Mouse (Mus musculus) layer of hippocampus, postnatal 25 days (tissue): ENCODE data around the gene Grik4. TPM values are rescaled to one million over a fixed set of nuclear protein-coding genes. Genes with fewer than 3 reads are reported as not detected.

ENCODE experiments used
- DNase-seq, 2 experiments: peaks; one replicate each; pipeline ENCODE4 v3.0.0; 2022; ENCODE audit warnings: mixed read lengths in 2 of 2, low spot score in 1 of 2; ENCODE audit errors: extremely low spot score in 1 of 2
- total RNA-seq, 2 experiments: library from RNA; stranded (reverse); gene quantifications; 2 replicates each; pipeline ENCODE4 v1.2.3; 2021

Gene Grik4
- total RNA-seq, 2 experiments from 2014 or later: 57.0 to 60.9 TPM

GRCm38 (mm10) chr9:42512312-42512711, 432.0 kb downstream of the Grik4 start:
- DNase-seq: no peak

DNA sequence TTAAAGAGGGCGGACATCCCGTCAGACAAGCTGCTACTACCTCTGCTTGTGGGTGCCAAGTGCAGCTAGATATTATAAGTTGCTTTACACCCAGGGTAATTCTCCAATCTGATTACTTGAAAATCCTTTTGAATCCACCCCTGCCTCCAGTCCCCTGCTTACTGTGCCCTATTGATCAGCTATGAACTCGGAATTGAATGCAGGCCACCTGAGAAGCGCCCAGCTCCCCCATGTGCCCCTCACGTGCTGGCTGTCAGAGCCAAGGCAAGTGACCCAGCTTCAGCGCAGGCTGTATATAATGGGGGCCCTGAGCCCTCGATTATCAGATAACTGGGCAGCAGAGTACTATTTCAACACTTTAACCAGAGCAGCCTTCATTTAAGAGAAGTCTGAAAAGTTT, 436.1 kb downstream of the Grik4 start:
- no peak for DNase-seq

GRCm38 (mm10) chr9:42507709-42508108, 436.6 kb downstream of the Grik4 start, which contains the start of gene Tbcel:
TSS of gene Tbcel (minus strand) at chr9:42507809.
- no peak for DNase-seq

- no peak for DNase-seq
Observed at GRCm38 (mm10) chr9:42507022-42507421, 437.3 kb downstream of the Grik4 start.

DNA sequence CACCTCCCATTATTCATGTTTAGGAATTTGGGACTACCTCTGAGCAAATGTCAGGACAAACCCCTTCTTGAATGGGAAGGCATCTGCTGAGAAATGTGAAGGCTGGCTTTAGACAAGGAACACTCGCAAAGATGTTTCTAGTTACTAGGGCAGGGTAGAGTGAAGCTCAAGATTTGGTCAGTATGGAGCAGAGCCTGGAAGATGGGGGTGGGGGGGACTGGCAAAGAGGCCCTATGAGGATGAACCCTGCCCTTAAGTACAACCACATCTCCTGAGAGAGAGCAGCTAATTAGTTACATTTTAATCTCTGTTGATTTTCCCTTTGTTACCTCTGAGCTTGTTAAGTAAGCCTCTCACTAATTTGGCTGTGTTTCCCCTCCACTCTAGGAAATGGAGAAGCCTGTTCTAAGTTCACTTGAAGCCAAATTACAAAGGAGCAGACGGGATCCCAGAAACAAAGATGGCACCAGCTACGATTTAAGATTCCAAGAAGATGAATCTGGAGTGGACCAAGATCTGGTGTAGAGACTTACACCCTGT, 439.3 kb downstream of the Grik4 start:
- DNase-seq: no peak

DNA sequence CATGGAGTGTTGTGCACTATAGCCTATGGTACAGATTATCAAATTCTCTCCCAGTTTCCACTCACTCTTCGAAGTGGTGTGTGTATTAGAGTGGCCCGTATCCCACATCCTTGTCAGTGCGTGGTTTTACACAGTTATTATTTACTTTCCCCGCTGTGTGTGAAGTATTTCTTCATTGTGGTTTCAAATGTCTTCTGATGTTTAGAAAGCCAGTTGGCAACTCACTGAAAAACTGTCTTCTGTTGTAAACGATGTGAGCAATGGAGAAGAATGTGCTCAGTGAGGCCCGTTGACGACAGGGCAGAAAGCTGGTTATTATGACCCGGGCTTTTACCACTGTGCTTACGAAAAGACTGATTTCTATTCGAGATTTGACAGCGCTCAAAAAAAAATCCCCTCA, 439.7 kb downstream of the Grik4 start:
- DNase-seq: no peak

DNA sequence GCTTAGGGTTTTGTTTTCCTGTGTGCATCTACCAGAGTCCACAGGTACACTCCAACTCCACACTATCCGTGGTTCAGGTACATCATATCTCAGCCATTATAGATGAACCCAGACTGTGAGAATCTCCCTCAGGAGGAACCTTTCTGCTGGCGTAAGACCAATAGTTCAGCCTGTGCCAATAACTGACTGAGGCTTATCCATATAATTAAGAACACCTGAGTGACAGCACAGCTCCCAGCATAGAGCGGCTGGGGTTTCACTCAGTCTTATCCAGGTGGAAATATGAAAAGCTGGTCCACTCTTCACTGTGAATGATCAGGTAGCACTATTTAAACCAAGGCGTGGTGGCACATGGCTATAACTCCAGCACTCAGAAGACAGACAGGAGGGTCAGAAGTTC, 440.6 kb downstream of the Grik4 start:
- no peak for DNase-seq

GRCm38 (mm10) chr9:42496296-42496695, 448.0 kb downstream of the Grik4 start:
- no peak for DNase-seq

DNA sequence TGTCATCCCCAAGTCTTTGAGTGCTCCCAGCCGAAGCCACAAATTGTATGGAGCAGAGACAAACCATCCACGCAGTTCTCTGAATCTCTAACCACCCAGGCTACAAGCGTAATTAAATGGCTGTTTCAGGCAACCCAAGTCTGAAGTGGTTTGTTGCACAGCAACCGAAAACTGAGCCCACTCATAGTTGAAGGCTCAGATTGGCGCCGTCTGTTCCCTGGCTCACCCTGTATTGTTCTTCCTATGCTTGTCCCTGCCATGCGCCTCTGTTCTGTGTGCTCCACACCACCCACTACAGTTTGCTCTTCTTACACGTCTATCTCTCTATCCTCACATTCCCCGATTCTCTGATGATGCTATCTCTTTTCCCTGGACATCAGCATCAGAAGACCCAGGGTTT, 452.5 kb downstream of the Grik4 start:
- DNase-seq: peak in 1 of 2 experiments; percentile 33

DNA sequence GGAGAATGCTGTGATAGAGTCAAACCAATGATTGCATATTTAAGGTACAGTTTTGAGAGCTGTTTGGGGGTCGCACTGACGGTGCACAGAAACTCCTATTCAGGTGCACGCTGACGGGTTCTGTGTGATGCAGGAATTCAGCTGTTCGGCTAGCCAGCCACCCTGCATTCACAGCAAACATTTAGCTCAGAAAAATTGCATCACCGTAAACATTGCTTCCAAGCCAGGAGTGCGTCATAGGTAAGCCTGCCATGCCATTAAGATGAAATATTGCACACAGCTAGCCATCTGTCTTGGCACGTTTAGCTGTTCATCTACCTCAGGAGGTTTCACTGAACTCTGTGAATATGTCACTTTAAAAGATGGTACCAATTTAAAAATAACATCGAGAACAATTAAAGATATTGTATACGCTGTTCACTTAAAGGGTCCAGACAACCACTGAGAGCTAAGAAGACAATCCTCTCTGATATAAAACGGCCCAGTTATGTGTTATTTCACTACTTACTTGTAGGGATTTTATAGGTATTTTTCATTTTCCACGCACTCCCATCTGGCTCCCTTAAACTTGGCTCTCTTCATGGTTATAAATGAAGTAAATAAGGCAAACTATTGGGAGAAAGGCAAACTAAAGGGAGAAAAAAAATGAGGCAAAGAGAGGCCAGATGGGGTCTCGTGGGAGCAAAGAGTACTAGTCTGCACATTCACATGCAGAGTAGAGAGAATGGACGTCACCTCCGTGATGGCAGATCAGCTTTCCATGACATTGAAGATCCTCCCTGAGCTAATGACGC, 453.5 kb downstream of the Grik4 start:
- no peak for DNase-seq

GRCm38 (mm10) chr9:42488071-42488470, 456.2 kb downstream of the Grik4 start:
- no peak for DNase-seq

GRCm38 (mm10) chr9:42486913-42487312, 457.4 kb downstream of the Grik4 start:
- no peak for DNase-seq

DNA sequence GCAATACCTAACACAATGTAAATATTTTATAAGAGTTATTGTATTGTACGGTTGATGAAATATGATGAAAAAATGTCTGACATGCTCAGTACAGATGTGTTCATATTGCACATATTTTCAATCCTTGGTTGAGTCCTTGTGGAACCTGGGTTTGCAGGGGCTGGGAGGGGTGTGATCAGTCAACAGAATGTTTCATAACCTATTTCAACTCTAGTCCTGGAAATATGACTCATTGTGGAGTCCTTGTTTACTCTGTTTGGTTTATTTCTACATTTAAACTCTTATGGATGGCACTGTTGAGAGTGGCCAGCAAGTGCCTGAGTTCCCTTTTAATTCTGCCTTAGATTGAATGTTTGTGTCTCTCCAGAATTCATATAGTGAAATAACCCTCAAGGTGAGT, 459.6 kb downstream of the Grik4 start:
- DNase-seq: no peak

- no peak for DNase-seq
Observed at GRCm38 (mm10) chr9:42482944-42483343, 461.3 kb downstream of the Grik4 start.

DNA sequence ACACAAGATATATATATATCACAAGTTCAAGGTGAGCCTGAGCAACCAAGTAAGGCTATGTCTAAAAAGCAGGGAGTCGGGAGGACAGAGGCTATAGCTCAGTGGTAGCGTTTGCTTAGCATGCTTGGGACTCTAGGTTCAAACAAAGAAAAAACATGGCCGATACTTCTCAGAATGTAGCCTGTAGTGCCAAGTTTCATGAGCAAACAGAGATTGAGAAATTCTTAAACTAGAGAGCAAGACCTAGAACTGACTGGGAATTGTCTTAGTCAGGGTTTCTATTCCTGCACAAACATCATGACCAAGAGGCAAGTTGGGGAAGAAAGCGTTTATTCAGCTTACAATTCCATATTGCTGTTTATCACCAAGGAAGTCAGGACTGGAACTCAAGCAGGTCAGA, 468.1 kb downstream of the Grik4 start:
- no peak for DNase-seq

DNA sequence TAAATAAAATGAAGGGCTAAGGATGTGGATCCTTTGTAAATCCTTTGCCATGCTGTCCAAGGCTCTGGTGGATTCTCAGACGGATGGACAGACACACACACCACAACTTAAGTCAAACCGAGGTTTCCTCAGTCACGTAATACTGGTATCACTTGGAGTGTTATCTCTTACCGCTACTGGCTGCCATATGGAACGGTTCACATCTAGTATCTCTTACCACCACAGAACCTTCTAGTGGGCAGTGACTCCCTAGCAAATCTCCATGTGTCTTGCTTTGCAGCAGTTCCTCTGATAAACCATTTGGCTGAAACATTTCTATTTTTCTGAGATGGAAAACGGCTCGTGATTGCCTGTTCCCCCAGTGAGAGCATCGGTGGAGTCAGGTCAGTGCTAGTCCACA, 470.0 kb downstream of the Grik4 start:
- no peak for DNase-seq

- DNase-seq: peak; percentile 74 to 80
Observed at GRCm38 (mm10) chr9:42471921-42472747, 472.2 kb downstream of the Grik4 start.

GRCm38 (mm10) chr9:42471214-42471613, 473.1 kb downstream of the Grik4 start:
- DNase-seq: no peak

DNA sequence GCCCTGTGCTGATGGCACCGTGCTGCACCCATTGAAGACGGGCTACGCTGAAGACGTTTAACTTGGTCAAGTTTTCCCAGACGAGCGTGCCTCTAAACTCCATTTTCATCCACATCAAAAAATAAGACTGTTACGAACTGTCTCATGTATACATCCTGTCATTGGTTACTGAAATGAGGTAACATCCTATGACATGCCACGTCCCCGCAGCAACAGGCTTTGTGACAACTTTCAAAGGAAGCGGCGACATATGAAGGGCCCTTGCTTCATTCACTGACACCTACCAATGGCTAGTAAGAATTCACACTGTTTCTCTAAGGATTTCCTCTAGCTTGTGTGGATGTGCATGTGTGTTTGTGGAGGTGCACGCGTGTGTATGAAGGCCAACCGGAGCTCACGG, 475.0 kb downstream of the Grik4 start:
- DNase-seq: no peak

- no peak for DNase-seq
Observed at GRCm38 (mm10) chr9:42468360-42468759, 475.9 kb downstream of the Grik4 start.
